Comparison of ENCODE assay signal across 16 mouse cellular contexts in the genomic region with DNA sequence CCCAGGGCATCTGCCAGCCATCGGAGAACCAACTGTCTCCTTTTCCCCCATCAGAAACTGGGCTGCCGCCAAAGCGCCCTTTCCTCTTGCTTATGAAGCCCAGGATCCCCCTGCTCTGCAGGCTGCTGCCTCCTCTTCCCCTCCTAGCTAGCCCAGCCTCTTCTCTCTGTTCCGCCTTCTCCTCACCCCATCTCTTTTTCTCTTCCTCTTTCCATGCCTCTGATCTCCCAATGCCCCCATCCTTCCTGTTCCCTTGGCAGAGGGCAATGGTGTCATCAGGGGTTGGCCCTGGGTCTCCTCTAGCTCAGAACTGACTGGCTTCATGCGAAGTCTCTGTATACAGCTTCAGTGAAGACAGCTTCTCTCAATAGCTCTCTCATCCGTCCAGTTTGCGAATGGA.
DNase-seq lines count a peak whose midpoint lies in the region; TF ChIP-seq lines count a peak whose summit lies in the region.
"Had no signal": no experiment of that assay in that cellular context is flagged by ENCODE, and none has a peak within 500 bp of the region (broad histone marks: within the 10 kb centered on the region; RNA-seq: fewer than 3 reads in every experiment).

No protein-coding gene starts in this region.

- peak; percentile 25 for DNase-seq in layer of hippocampus, adult 11-12 months (ENCODE audit: low spot score)
- DNase-seq in layer of hippocampus, adult 8-10 months (ENCODE audit: low spot score in 2 of 2): no peak
- no peak for DNase-seq in spleen, adult 2 months (ENCODE audit: low read depth in 1 of 2, low spot score in 2 of 2)
- no peak for DNase-seq in spleen, postnatal 4 days (ENCODE audit: low spot score in 2 of 2)
- DNase-seq in embryonic facial prominence, embryonic 10.5 days (ENCODE audit: low spot score): no peak
- no peak for DNase-seq in c-Kit-positive CD71-positive TER-119-positive erythroid progenitor cells, embryonic 14.5 days (ENCODE audit: low spot score)
- no peak for DNase-seq in left cerebral cortex, adult 18-20 months (ENCODE audit: low spot score in 2 of 2)
- DNase-seq: cerebellum, adult 11-12 months; kidney, adult 11 months; kidney, postnatal 4 days; midbrain, embryonic 14.5 days; right cerebral cortex, postnatal 25 days; thymus, adult 2 months had no signal

- 75% methylated on average over 7 of the region's 7 CpGs for whole genome bisulfite sequencing in spleen, adult 2 months
- 86% methylated on average over 7 of the region's 7 CpGs for whole genome bisulfite sequencing in embryonic facial prominence, embryonic 10.5 days

- no peak for TF ChIP-seq CTCF in spleen, adult 2 months (IDR thresholded peaks at IDR 0.05; ENCODE audit: extremely low read depth, insufficient read depth, insufficient read length, insufficient replicate concordance)

- no peak overlapping the region for H3K4me3 ChIP-seq in spleen, adult 2 months (ENCODE audit: extremely low read depth, insufficient read depth, insufficient read length)
- no peak overlapping the region for H3K4me3 ChIP-seq in embryonic facial prominence, embryonic 10.5 days
- H3K4me3 ChIP-seq: embryonic facial prominence, embryonic 15.5 days; left cerebral cortex, adult 2 months had no signal

- no peaks in the 10 kb centered on the region for H3K27me3 ChIP-seq in spleen, adult 2 months (ENCODE audit: control insufficient read depth, insufficient read depth, low read length)
- H3K27me3 ChIP-seq in embryonic facial prominence, embryonic 10.5 days (replicated peaks; ENCODE audit: low read depth, poor library complexity, severe bottlenecking): peaks cover 3% of the 10 kb centered on the region; the same call in 1 of the 2 replicates
- H3K27me3 ChIP-seq: embryonic facial prominence, embryonic 15.5 days had no signal

- H3K27ac ChIP-seq in spleen, adult 2 months (ENCODE audit: insufficient read depth, low read length): peak overlapping the region; percentile 21; the same call in 1 of the 2 replicates
- H3K27ac ChIP-seq in embryonic facial prominence, embryonic 10.5 days (replicated peaks): peak overlapping the region; percentile 14; the same call in 1 of the 2 replicates
- H3K27ac ChIP-seq: hindbrain, embryonic 14.5 days; left cerebral cortex, adult 2 months had no signal

- TF ChIP-seq POLR2A in spleen, adult 2 months (IDR thresholded peaks at IDR 0.05; ENCODE audit: low read depth, low read length): no peak

- no peaks in the 10 kb centered on the region for H3K36me3 ChIP-seq in spleen, adult 2 months (ENCODE audit: control insufficient read depth, insufficient read depth, low read length)
- no peaks in the 10 kb centered on the region for H3K36me3 ChIP-seq in embryonic facial prominence, embryonic 10.5 days (replicated peaks)
- H3K36me3 ChIP-seq: embryonic facial prominence, embryonic 15.5 days had no signal

- H3K4me1 ChIP-seq in spleen, adult 2 months (ENCODE audit: control insufficient read depth, insufficient read depth, insufficient read length): peaks cover 4% of the 10 kb centered on the region; the same call in 1 of the 2 replicates
- peaks cover 47% of the 10 kb centered on the region for H3K4me1 ChIP-seq in embryonic facial prominence, embryonic 10.5 days

- no peaks in the 10 kb centered on the region for H3K9me3 ChIP-seq in embryonic facial prominence, embryonic 10.5 days
- H3K9me3 ChIP-seq: embryonic facial prominence, embryonic 15.5 days had no signal
